Mouse (Mus musculus) Patski (cell line): ENCODE measurements at regions not wholly inside any gene's neighbourhood (a gene's known extent, or its start where the extent isn't known, plus 50 kb on each side); places are given as distances from the start of the nearest gene placed in this dataset.
A peak's percentile ranks its signal among the peaks of the same experiment; 100 is the strongest.

Source experiments
- ATAC-seq: fragments of 100-300 bp; one replicate; pipeline ENCODE4 v1.8.0; 2021
- CTCF ChIA-PET: fragments of 350-600 bp; sonication (Branson Sonifier 250); formaldehyde crosslinking; loops from one replicate; lab custom pipeline; 2022; ENCODE audit warnings: inconsistent platforms; lab: Charles Lee
- POLR2A ChIA-PET: fragments of 350-600 bp; sonication (Branson Sonifier 250); formaldehyde crosslinking; loops from one replicate; lab custom pipeline; 2022; ENCODE audit warnings: antibody characterized with exemption, inconsistent platforms; lab: Charles Lee
- DNase-seq: peaks from one replicate; pipeline ENCODE4 v3.0.0-alpha.2; 2011; ENCODE audit warnings: low read depth, low spot score
- H3K27me3 ChIP-seq: fragments of 371-371 bp; one replicate; pipeline ENCODE4 v1.5.1; 2021
- CTCF ChIP-seq: fragments of 100-300 bp; IDR thresholded peaks from one replicate; pipeline ENCODE4 v1.5.1; 2021
- in situ Hi-C: fragments of 300-500 bp; cut with MboI; formaldehyde crosslinking; loops from 3 replicates; pipeline ENCODE4 v1.11.1; 2018; ENCODE audit warnings: low pct_unique_long_range_greater_than_20kb, mixed read lengths

DNA sequence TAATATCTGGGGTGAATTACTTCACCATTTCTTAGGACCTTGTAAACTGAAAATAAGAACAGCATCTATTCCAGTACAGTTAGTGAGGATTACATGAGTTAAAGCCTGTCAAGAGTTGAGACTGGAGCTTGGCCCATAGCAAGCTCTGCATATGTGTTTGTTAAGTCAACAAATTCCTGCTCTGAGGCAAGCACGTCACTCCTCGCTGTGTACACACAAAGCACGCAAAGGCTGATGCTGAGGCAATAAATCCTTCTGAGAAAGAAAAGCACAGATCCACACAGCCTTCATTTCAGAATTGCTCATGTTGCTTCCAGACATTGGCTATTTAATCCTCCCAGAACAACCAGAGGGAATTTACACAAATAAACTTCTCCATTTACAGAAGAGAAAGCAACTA lies 328.9 kb upstream of the Gm9747 start:
- H3K27me3 ChIP-seq, result no peaks in the 10 kb centered on the region
- POLR2A ChIA-PET, result no interaction called here
- ATAC-seq, result no peak
- TF ChIP-seq CTCF, result no peak
- CTCF ChIA-PET, result no interaction called here
- in situ Hi-C loops, result no loop called here
- DNase-seq, result no peak

GRCm38 (mm10) chr1:81912607-81913006 lies 320.3 kb upstream of the Gm9747 start:
- in situ Hi-C loops, result no loop called here
- ChIA-PET POLR2A (no interaction called here), CTCF (interaction anchor here (2.3 kb wide), 1 partner anchor 11 kb away, joined by 5 read pairs; no protein-coding TSS in a partner anchor)
- H3K27me3 ChIP-seq, result no peaks in the 10 kb centered on the region
- no peak for TF ChIP-seq CTCF
- no peak for DNase-seq
- ATAC-seq, result no peak

- DNase-seq (no peak), ATAC-seq (no peak)
- in situ Hi-C loops, result no loop called here
- TF ChIP-seq CTCF, result no peak
- CTCF ChIA-PET, result no interaction called here
- POLR2A ChIA-PET, result no interaction called here
- no peaks in the 10 kb centered on the region for H3K27me3 ChIP-seq
These were observed 319.3 kb upstream of the Gm9747 start for GRCm38 (mm10) chr1:81913561-81913964.

DNA sequence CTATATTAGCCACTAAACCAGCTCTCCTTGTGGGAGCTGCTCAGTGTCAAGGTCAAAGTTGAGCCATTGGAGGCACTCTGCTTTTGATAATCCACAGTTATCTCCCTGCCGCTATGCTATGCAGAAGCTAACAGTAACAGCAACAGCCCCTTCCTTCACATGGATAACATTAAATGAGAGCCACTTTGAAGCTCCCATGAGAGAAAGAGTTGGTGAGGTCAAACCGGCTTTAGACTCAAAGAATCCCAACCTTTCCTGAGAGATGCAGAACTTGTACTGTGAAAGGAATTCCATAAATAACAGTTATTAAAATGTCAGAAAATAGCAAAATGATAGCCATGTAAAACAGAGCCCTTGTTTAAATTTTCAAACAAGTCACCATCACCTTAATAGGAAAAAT lies 316.1 kb upstream of the Gm9747 start:
- POLR2A ChIA-PET, result no interaction called here
- no peak for TF ChIP-seq CTCF
- DNase-seq (no peak), ATAC-seq (no peak)
- CTCF ChIA-PET, result no interaction called here
- in situ Hi-C loops, result no loop called here
- no peaks in the 10 kb centered on the region for H3K27me3 ChIP-seq

- H3K27me3 ChIP-seq, result no peaks in the 10 kb centered on the region
- ChIA-PET CTCF (interaction anchor here (1.0 to 1.2 kb wide), 2 partner anchors 9 to 18 kb away, joined by 3 read pairs; no protein-coding TSS in a partner anchor), POLR2A (interaction anchor here (0.6 kb wide), 1 partner anchor 374 kb away, joined by 4 read pairs; no protein-coding TSS in a partner anchor)
- TF ChIP-seq CTCF, result no peak
- ATAC-seq (no peak), DNase-seq (no peak)
- in situ Hi-C loops, result no loop called here
These were observed 305.2 kb upstream of the Gm9747 start for GRCm38 (mm10) chr1:81927721-81928120.

DNA sequence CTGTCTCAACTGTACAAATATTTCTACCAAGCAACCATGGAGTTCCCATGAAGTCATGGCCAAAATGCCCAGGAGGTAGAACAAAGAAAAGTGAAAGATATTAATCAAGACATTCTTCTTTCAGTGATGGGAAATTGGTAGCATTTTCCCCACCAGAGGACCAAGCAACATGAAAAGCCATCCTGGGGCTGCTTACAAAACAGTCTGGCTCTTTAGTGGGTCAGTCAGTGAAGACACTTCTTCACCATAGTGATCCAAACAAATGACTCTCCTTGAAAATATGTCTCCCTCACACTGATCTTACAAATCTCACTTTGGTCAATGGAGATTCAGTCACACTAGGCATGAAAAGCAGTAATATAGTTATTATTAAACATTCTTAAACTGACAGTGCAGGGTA lies 299.8 kb upstream of the Gm9747 start:
- no peak for DNase-seq
- no peak for TF ChIP-seq CTCF
- in situ Hi-C loops, result no loop called here
- POLR2A ChIA-PET, result no interaction called here
- no peaks in the 10 kb centered on the region for H3K27me3 ChIP-seq
- CTCF ChIA-PET, result no interaction called here
- ATAC-seq, result no peak

DNA sequence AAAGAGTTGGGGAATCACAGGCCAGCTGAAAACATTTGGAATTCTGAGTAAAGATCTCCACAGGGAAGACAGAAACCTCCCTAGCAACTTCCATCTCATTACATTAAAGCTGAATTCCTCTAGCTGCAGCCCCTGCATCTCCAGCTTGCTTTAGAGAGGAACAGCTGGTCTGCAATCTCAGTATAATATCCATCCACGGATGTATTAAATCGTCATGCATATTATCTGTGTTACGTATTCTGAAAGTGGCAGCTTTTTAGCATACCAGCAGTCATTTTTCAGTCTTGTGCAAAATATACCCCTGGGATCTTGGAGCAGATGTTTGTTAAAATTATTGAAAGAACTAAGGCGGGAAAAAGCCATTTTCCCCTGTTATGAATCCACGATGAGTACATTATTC lies 287.7 kb upstream of the Gm9747 start:
- ChIA-PET CTCF (no interaction called here), POLR2A (no interaction called here)
- DNase-seq (no peak), ATAC-seq (no peak)
- no peak for TF ChIP-seq CTCF
- in situ Hi-C loops, result no loop called here
- H3K27me3 ChIP-seq, result no peaks in the 10 kb centered on the region

- in situ Hi-C loops, result loop anchor here (10.0 kb wide), 1 partner anchor 335 kb away; no protein-coding TSS in a partner anchor
- CTCF ChIA-PET, result no interaction called here
- DNase-seq (no peak), ATAC-seq (no peak)
- POLR2A ChIA-PET, result no interaction called here
- no peak for TF ChIP-seq CTCF
- H3K27me3 ChIP-seq, result no peaks in the 10 kb centered on the region
These were observed 282.8 kb upstream of the Gm9747 start for GRCm38 (mm10) chr1:81950140-81950550.

DNA sequence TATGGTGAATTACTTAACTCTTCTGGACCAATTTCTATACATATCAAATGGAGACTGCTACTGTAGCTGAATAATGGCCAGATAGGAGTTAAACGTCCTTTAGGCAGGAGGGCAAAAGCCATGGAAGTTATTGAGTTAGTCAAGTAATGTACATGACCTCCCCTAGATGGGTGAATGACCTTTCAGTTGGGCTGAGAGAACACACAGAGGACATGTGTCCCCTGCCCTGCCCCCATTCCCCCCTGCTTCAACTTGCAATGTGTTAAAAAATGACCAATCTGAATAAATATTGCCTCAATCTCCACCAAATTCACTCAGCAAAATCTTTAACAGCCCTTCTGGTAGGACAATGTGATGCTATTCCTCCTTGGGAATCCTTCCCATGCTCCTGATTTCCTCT lies 282.1 kb upstream of the Gm9747 start:
- ChIA-PET POLR2A (no interaction called here), CTCF (interaction anchor here (1.2 to 1.4 kb wide), 2 partner anchors 12 to 343 kb away, joined by 3 to 4 read pairs; no protein-coding TSS in a partner anchor)
- DNase-seq (no peak), ATAC-seq (no peak)
- H3K27me3 ChIP-seq, result no peaks in the 10 kb centered on the region
- in situ Hi-C loops, result loop anchor here (10.0 kb wide), 1 partner anchor 334 kb away; no protein-coding TSS in a partner anchor
- no peak for TF ChIP-seq CTCF

- ChIA-PET POLR2A (no interaction called here), CTCF (interaction anchor here (1.2 to 1.4 kb wide), 2 partner anchors 11 to 342 kb away, joined by 3 to 4 read pairs; no protein-coding TSS in a partner anchor)
- no peaks in the 10 kb centered on the region for H3K27me3 ChIP-seq
- DNase-seq (peak; percentile 58), ATAC-seq (peak; percentile 83)
- TF ChIP-seq CTCF, result no peak
- in situ Hi-C loops, result loop anchor here (10.0 kb wide), 1 partner anchor 333 kb away; no protein-coding TSS in a partner anchor
These were observed 281.4 kb upstream of the Gm9747 start for GRCm38 (mm10) chr1:81951493-81952011.

DNA sequence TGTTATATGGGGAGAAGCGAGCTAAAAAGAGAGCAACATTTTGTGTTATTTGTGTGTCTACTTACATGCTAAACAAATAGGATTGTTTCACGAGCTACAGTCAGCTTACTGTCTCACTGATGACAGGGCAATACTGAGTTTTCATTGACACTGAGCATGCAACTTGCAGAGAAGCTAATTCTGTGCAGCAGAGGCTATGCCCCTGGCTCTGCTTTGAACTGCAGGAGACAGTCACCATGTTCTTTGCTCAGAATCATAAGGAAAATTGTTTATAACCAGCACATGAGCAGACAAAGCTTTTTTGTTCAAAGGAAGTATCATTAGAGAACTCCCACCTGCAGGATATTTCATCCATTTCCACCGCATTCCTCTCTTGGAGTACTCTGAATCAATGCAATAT lies 280.8 kb upstream of the Gm9747 start:
- no peaks in the 10 kb centered on the region for H3K27me3 ChIP-seq
- in situ Hi-C loops, result loop anchor here (10.0 kb wide), 1 partner anchor 333 kb away; no protein-coding TSS in a partner anchor
- ATAC-seq, result no peak
- TF ChIP-seq CTCF, result no peak
- no peak for DNase-seq
- ChIA-PET POLR2A (no interaction called here), CTCF (interaction anchor here (1.2 to 1.4 kb wide), 2 partner anchors 8 to 11 kb away, joined by 3 to 4 read pairs; no protein-coding TSS in a partner anchor)
